Mouse (Mus musculus) embryonic facial prominence, embryonic 14.5 days (tissue): ENCODE measurements around the gene Lingo4. TPM values are rescaled to one million over a fixed set of nuclear protein-coding genes. Genes with fewer than 3 reads are reported as not detected.

Experiments
- ATAC-seq: fragments of 200-750 bp; cut with Nextera tagmentation; 2 replicates; pipeline ENCODE4 v1.8.0; 2017; ENCODE audit warnings: low read depth, moderate number of reproducible peaks, moderate TSS enrichment
- DNase-seq: peaks from one replicate; pipeline ENCODE4 v3.0.0-alpha.2; 2015; ENCODE audit warnings: low spot score
- H3K27ac ChIP-seq: fragments of 300-500 bp; sonication (generic); replicated peaks from 2 replicates; pipeline ENCODE4 v1.5.1; 2014; ENCODE audit warnings: low read depth, mild to moderate bottlenecking, low read length, moderate library complexity
- H3K27me3 ChIP-seq: fragments of 300-500 bp; sonication (generic); replicated peaks from 2 replicates; pipeline ENCODE4 v1.6.1; 2014; ENCODE audit warnings: low read length; ENCODE audit not compliant: control insufficient read depth, insufficient read depth
- H3K36me3 ChIP-seq: fragments of 300-500 bp; sonication (generic); 2 replicates; pipeline ENCODE4 v1.6.1; 2014; ENCODE audit warnings: low read length, mixed read lengths; ENCODE audit not compliant: control insufficient read depth, insufficient read depth
- H3K4me1 ChIP-seq: fragments of 300-500 bp; sonication (generic); 2 replicates; pipeline ENCODE4 v1.6.1; 2014; ENCODE audit warnings: antibody characterized with exemption, low read length; ENCODE audit not compliant: control insufficient read depth, insufficient read depth
- H3K4me2 ChIP-seq: fragments of 300-500 bp; sonication (generic); 2 replicates; pipeline ENCODE4 v1.6.1; 2014; ENCODE audit warnings: low read depth, mild to moderate bottlenecking, low read length, moderate library complexity, mixed read lengths
- H3K4me3 ChIP-seq: fragments of 300-500 bp; sonication (generic); 2 replicates; pipeline ENCODE4 v1.5.1; 2014; ENCODE audit warnings: low read depth, mild to moderate bottlenecking, low read length
- H3K9ac ChIP-seq: fragments of 300-500 bp; sonication (generic); 2 replicates; pipeline ENCODE4 v1.6.1; 2014; ENCODE audit warnings: low read depth, mild to moderate bottlenecking, low read length, moderate library complexity, mixed read lengths
- H3K9me3 ChIP-seq: fragments of 300-500 bp; sonication (generic); 2 replicates; pipeline ENCODE4 v1.6.1; 2016; ENCODE audit warnings: low read length; ENCODE audit not compliant: control insufficient read depth
- WGBS: fragments of 180-500 bp; shearing (Covaris S2); extraction: QIAGEN DNeasy Blood & Tissue Kit; methylation state at CpG from one replicate; pipeline ENCODE4 v1.1.7; 2014; 5-methylcytosine and 5-hydroxymethylcytosine counted together
- polyA plus RNA-seq: library from polyadenylated mRNA; unstranded; fragments of >200 nt; fragmentation: Nextera tagmentation; extraction: Ambion mirVana; gene quantifications from 2 replicates; pipeline ENCODE4 v1.2.1, GENCODE M21; 2014

Gene Lingo4
- polyA plus RNA-seq, 1 experiment from 2014 or later, result 0.08 TPM

DNA sequence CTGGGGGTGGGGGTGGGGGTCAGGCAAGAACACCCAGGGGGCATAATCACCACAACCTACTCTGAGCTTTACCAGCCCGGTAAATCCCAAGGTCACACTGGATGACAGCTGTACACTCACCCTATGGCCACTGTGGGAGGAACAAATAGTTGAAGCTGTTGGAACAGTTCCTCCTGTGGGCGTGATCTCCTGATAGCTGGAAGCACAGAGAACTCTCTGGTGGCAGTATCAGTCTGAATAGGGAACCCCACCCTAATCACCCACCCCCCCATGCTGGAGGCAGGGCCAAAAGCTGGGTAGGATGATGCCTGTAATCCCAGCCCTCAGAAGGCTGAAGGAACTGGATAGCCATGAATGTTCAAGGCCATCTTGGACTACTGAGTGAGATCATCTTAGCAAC is 28.6 kb upstream of the Lingo4 start:
- H3K27me3 ChIP-seq, result peaks cover 3% of the 10 kb centered on the region; the same call in 1 of the 2 replicates
- no peaks in the 10 kb centered on the region for H3K9me3 ChIP-seq
- H3K4me2 ChIP-seq, result no peak overlapping the region
- DNase-seq (no peak), ATAC-seq (no peak)
- no peak overlapping the region for H3K27ac ChIP-seq
- no peaks in the 10 kb centered on the region for H3K36me3 ChIP-seq
- H3K4me3 ChIP-seq, result no peak overlapping the region
- peaks cover 21% of the 10 kb centered on the region for H3K4me1 ChIP-seq
- no peak overlapping the region for H3K9ac ChIP-seq
- 53% methylated on average over 2 of the region's 2 CpGs for WGBS

DNA sequence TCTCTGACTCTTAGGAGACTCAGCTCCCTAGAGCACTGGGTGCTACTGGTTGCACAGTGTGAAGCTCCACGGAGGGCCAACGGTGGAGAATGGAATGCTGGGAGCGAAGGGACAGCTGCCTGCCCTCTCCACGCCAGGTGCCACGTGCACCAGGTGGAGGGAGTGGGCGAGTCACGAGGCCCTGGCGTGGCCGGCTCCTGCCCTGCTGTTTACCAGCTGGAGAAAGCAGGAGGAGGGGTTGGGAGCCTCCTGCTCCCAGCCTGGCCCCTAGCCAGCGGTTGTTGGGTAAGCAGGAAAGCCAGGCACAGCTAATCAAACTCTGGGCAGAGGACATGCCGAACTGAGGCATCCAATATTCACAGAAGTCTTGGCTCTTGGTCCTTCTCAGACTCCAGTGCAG is 26.7 kb upstream of the Lingo4 start:
- peak; percentile 90 for DNase-seq

DNA sequence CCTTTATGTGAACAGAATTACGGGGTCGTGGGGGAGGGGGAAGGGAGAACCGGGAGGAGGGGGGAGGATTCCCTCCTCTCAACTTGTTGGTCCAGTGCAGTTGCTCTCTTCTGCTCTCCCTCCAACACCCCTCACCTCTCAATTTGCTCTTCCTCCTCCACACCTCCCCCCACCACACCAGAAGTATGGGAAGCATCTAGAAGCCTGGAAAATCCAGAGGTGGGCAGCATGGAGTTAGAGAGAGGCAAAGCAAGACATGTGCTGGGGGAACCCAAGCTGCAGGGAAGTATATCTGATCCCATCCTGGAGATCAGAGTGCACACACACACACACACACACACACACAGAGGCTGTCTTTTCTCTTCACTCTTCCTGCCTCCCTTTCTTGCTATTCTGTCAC is 26.3 kb upstream of the Lingo4 start:
- H3K4me3 ChIP-seq, result no peak overlapping the region; the same call in 1 of the 2 replicates

More for the DNA sequence above, 26.7 kb upstream of the Lingo4 start:
- H3K9me3 ChIP-seq, result no peaks in the 10 kb centered on the region
- peak overlapping the region; percentile 42 for H3K9ac ChIP-seq
- no peaks in the 10 kb centered on the region for H3K36me3 ChIP-seq
- no peaks in the 10 kb centered on the region for H3K27me3 ChIP-seq
- peak; percentile 65 for ATAC-seq
- H3K4me3 ChIP-seq, result no peak overlapping the region; the same call in 1 of the 2 replicates
- peak overlapping the region; percentile 49 for H3K4me2 ChIP-seq
- 5% methylated on average over 11 of the region's 11 CpGs for WGBS
- H3K27ac ChIP-seq, result no peak overlapping the region
- peaks cover 21% of the 10 kb centered on the region for H3K4me1 ChIP-seq

DNA sequence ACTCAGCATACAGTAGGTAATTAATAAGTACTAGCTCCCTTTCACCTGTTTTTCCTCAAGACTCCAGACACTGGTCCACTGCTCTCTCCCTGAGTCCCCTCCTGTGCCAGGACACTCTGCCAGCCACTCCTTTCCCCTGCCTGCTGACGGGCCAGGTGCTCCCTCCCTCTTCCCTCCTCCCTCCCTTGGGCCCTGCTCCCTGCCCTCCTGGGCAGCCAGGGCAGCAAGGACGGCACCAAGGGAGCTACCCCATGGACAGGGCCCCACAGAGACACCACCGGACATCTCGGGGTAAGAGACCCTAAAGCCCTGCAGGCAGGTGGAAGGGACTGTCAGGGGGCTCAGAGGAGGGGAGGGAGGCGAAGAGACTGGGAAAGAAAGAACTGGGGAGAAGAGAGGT is 25.7 kb upstream of the Lingo4 start, which contains the start of gene Rorc:
Gene Rorc, plus strand, starts transcription at position 154 of the 400 bp plus-strand sequence.
- H3K27me3 ChIP-seq, result no peaks in the 10 kb centered on the region
- H3K4me2 ChIP-seq, result peak within 1 kb of the TSS; percentile 49
- H3K4me1 ChIP-seq, result peaks cover 26% of the 10 kb centered on the region
- no peak within 1 kb of the TSS for H3K27ac ChIP-seq
- H3K9me3 ChIP-seq, result no peaks in the 10 kb centered on the region
- WGBS, result 17% methylated on average over 5 of the region's 5 CpGs
- ATAC-seq, result peak; percentile 34; the same call in 1 of the 2 replicates
- peak within 1 kb of the TSS; percentile 23 for H3K4me3 ChIP-seq
- DNase-seq, result no peak
- no peaks in the 10 kb centered on the region for H3K36me3 ChIP-seq
- H3K9ac ChIP-seq, result peak within 1 kb of the TSS; percentile 42

More for the DNA sequence above, 26.3 kb upstream of the Lingo4 start:
- 5% methylated on average over 3 of the region's 3 CpGs for WGBS
- Histone ChIP-seq H3K9ac (peak overlapping the region; percentile 42; the same call in 1 of the 2 replicates), H3K27ac (no peak overlapping the region), H3K36me3 (no peaks in the 10 kb centered on the region), H3K4me1 (peaks cover 22% of the 10 kb centered on the region), H3K27me3 (no peaks in the 10 kb centered on the region), H3K4me2 (peak overlapping the region; percentile 49), H3K9me3 (no peaks in the 10 kb centered on the region)
- DNase-seq, result no peak
- peak; percentile 14; the same call in 1 of the 2 replicates for ATAC-seq

DNA sequence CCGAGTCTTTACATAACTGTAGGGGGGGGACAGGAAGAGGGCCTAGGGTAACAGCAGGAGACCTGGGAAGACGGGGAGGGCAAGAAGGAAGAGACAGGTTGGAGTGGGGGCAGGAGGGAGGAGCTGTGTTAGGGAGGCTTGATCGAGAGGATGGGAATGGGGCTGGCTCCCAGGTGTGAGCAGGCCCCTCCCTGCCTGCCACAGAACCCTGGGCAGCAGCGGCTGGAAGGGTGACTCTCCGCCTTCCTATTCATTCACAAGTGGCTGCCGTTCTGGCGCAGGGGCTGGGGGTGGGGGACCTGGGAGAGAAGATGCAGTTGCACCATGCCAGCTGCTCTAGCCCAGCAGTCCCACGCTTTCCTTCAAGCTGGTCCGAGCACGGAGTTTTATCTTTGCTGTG is 25.2 kb upstream of the Lingo4 start:
- Histone ChIP-seq H3K27me3 (no peaks in the 10 kb centered on the region), H3K36me3 (no peaks in the 10 kb centered on the region), H3K9ac (0 out of 2 replicates have a peak overlapping the region, but pooled peaks have one; percentile 34), H3K4me3 (peak overlapping the region; percentile 23), H3K4me2 (peak overlapping the region; percentile 41), H3K9me3 (no peaks in the 10 kb centered on the region), H3K4me1 (peaks cover 26% of the 10 kb centered on the region), H3K27ac (no peak overlapping the region)
- WGBS, result 9% methylated on average over 7 of the region's 10 CpGs
- peak; percentile 48 for ATAC-seq
- peak; percentile 43 for DNase-seq

DNA sequence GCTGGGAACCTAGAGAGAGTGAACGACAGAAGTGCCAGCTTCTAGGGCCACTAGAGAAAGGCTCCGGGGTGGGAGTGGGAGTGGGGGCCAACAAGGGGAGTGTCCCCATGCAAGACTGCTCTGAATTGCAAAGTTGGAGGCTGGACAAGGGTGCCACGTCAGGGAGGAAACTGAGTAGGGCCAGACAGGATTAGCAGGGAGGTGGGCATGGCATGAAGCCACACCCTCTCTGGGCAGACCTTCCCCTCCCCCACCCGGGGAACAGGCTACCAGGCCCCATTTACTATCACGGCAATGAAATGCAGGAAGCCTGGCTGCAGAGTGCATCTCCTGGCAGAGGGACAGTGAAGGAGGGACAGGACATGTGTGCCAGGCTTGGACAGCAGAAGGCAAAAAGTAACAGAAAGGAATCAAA is 24.7 kb upstream of the Lingo4 start:
- WGBS, result 3% methylated on average over 5 of the region's 5 CpGs
- 0 out of 2 replicates have a peak overlapping the region, but pooled peaks have one; percentile 34 for H3K9ac ChIP-seq
- ATAC-seq (peak; percentile 56), DNase-seq (peak; percentile 56)
- peak overlapping the region; percentile 23; the same call in 1 of the 2 replicates for H3K4me3 ChIP-seq
- H3K27me3 ChIP-seq, result no peaks in the 10 kb centered on the region
- H3K4me1 ChIP-seq, result peaks cover 26% of the 10 kb centered on the region
- H3K9me3 ChIP-seq, result no peaks in the 10 kb centered on the region
- H3K4me2 ChIP-seq, result peak overlapping the region; percentile 41
- no peak overlapping the region for H3K27ac ChIP-seq
- no peaks in the 10 kb centered on the region for H3K36me3 ChIP-seq

DNA sequence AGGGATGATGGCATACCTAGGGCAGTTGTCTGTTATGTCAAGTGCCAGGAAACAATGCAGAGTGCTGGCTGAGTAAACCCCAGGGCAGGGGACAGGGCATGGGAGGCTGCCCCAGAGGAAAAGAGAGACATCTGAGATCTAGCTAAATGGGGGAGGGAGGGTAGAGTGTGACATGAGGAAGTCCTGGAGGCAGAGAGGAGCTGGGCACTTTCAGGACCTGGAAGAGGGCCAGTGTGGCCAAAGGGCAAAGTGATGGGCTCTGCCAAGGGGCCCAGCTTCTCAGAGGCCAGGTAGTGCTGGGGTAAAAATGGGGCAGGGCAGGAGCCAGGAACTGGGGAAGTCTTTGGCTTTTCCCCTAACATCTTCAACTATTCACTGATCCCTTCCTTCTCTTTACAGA is 23.7 kb upstream of the Lingo4 start:
- ATAC-seq, result no peak
- DNase-seq, result no peak
- no peaks in the 10 kb centered on the region for H3K36me3 ChIP-seq
- H3K27me3 ChIP-seq, result no peaks in the 10 kb centered on the region
- H3K27ac ChIP-seq, result no peak overlapping the region
- peaks cover 26% of the 10 kb centered on the region for H3K4me1 ChIP-seq
- no peaks in the 10 kb centered on the region for H3K9me3 ChIP-seq
- H3K9ac ChIP-seq, result no peak overlapping the region
- no peak overlapping the region for H3K4me3 ChIP-seq
- no peak overlapping the region for H3K4me2 ChIP-seq

DNA sequence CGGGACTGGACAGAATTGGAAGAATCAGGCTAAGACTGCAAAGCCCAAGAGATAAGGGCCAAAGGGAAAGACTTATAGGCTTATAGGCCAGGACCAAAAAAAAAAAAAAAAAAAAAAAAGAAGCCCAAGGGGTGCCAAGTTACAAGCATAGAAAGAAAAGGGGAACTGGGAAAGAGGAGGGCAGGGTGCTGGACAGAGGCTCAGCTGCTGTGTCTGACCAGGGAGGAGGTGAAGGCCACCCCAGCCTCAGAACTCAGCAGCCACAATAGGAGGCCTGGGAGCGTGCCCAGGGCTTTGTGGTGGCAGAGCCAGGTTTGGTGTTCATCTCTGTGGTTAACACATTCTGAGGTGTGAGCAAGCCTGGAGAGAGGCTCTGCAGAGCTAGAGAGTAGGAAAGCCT is 23.2 kb upstream of the Lingo4 start:
- DNase-seq, result no peak
- Histone ChIP-seq H3K27ac (no peak overlapping the region), H3K27me3 (no peaks in the 10 kb centered on the region), H3K4me2 (no peak overlapping the region), H3K4me1 (peaks cover 26% of the 10 kb centered on the region), H3K9ac (no peak overlapping the region), H3K36me3 (no peaks in the 10 kb centered on the region), H3K9me3 (no peaks in the 10 kb centered on the region), H3K4me3 (no peak overlapping the region)
- WGBS, result 68% methylated on average over 2 of the region's 2 CpGs
- ATAC-seq, result no peak

DNA sequence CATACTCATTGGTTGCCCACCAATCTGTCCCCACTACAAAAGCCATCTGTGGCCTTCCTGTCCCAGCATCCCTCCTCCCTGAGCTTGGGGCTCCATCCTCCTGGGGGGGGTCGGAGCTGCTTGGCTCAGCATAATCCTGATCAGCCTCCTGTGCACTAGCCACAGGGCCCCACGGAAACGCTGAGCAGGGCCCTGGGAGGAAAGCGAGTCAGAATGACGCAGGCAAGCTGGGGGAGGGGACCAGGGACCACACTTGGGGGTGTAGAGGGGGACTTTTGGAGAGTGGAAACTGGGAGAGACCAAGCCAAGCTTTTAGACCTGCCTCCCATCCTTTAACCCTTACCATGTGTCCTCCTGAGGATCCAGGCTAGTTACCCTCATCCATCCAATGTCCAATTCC is 22.5 kb upstream of the Lingo4 start:
- peaks cover 26% of the 10 kb centered on the region for H3K4me1 ChIP-seq
- H3K9ac ChIP-seq, result no peak overlapping the region
- no peaks in the 10 kb centered on the region for H3K36me3 ChIP-seq
- no peaks in the 10 kb centered on the region for H3K9me3 ChIP-seq
- ATAC-seq, result no peak
- DNase-seq, result no peak
- H3K4me2 ChIP-seq, result no peak overlapping the region
- H3K27me3 ChIP-seq, result no peaks in the 10 kb centered on the region
- 52% methylated on average over 5 of the region's 5 CpGs for WGBS
- no peak overlapping the region for H3K27ac ChIP-seq
- no peak overlapping the region for H3K4me3 ChIP-seq
